Mouse (Mus musculus) thymus, adult 2 months (tissue): ENCODE measurements around the gene Armc9. TPM values are rescaled to one million over a fixed set of nuclear protein-coding genes. Genes with fewer than 3 reads are reported as not detected.

Experiments used
- DNase-seq: peaks from one replicate; pipeline ENCODE4 v3.0.0; 2021
- H3K27ac ChIP-seq: fragments of 200-500 bp; 2 replicates; pipeline ENCODE4 v1.5.1; 2012; ENCODE audit warnings: low read length, control low read depth; ENCODE audit not compliant: control insufficient read depth, insufficient read depth
- H3K27me3 ChIP-seq: fragments of 200-500 bp; 2 replicates; pipeline ENCODE4 v1.6.1; 2012; ENCODE audit warnings: mild to moderate bottlenecking, low read length, moderate library complexity, mixed read lengths; ENCODE audit not compliant: control insufficient read depth, insufficient read depth
- H3K36me3 ChIP-seq: fragments of 200-500 bp; 2 replicates; pipeline ENCODE4 v1.6.1; 2012; ENCODE audit warnings: mild to moderate bottlenecking, low read length, moderate library complexity; ENCODE audit not compliant: control insufficient read depth, insufficient read depth
- H3K4me1 ChIP-seq: fragments of 200-500 bp; replicated peaks from 2 replicates; pipeline ENCODE4 v1.6.1; 2012; ENCODE audit warnings: low read length; ENCODE audit not compliant: control insufficient read depth, insufficient read depth
- H3K4me3 ChIP-seq: fragments of 200-500 bp; 2 replicates; pipeline ENCODE4 v1.5.1; 2012; ENCODE audit warnings: mild to moderate bottlenecking, low read length, control low read depth, moderate library complexity; ENCODE audit not compliant: control insufficient read depth, insufficient read depth
- CTCF ChIP-seq: fragments of 200-500 bp; IDR thresholded peaks from 2 replicates; pipeline ENCODE4 v1.5.1; 2012; ENCODE audit warnings: mild to moderate bottlenecking, control low read depth, low read length, moderate library complexity, borderline replicate concordance; ENCODE audit not compliant: control insufficient read depth, poor library complexity, insufficient read depth; ENCODE audit errors: extremely low read depth
- POLR2A ChIP-seq: fragments of 200-500 bp; IDR thresholded peaks from 2 replicates; pipeline ENCODE4 v1.6.1; 2012; ENCODE audit warnings: mild to moderate bottlenecking, low read length, control low read depth, moderate library complexity; ENCODE audit not compliant: control insufficient read depth, poor library complexity, insufficient read depth; ENCODE audit errors: extremely low read depth
- WGBS: fragments of 180-500 bp; shearing (Covaris S2); methylation state at CpG from one replicate; pipeline ENCODE4 v1.1.7; 2018; 5-methylcytosine and 5-hydroxymethylcytosine counted together
- polyA plus RNA-seq: library from polyadenylated mRNA; depleted of rRNA; stranded (reverse); fragments of >200 nt; gene quantifications from 2 replicates; pipeline ENCODE4 v1.2.3, GENCODE M21; 2012

Armc9 gene
- polyA plus RNA-seq, 1 experiment: 5.8 TPM

DNA sequence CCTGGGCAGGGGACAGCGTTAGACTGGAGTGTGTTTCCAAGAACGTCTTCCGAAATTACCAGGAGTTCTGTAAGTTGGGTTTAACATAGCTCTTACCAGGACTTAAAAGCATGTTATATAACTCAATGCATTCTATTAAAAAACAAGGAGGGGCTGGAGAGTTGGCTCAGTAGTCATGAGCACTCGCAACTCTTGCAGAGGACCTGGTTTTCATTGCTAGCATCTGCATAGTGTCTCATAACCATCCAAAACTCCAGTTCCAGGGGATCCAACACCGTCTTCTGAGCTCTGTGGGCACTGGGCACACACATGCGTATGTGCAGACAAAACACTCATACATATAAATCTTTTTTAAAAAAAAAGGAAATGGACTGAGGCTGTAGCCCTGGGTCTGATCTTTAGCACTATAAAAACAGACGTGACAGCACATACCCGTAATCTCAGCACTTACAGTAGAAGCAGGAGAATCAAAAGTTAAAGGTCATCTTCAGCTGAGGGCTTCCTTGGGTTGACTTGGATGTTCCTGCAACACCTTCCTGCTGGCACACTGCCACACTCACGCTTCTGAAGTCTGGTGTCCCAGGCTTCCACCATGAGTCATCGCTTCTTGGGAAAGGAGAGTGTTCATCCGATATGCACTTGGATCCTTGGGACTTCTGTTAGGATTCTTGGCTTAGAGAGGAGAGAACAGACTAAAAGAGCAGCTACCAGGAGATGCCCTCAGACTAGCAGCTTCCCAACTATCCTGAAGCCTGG, 127.4 kb downstream of the Armc9 start:
- no peaks in the 10 kb centered on the region for H3K36me3 ChIP-seq
- H3K27ac ChIP-seq: no peak overlapping the region
- H3K4me1 ChIP-seq: no peaks in the 10 kb centered on the region
- TF ChIP-seq POLR2A (no peak), CTCF (no peak)
- no peak for DNase-seq
- no peaks in the 10 kb centered on the region for H3K27me3 ChIP-seq
- WGBS: 95% methylated on average over 11 of the region's 11 CpGs
- no peak overlapping the region for H3K4me3 ChIP-seq

DNA sequence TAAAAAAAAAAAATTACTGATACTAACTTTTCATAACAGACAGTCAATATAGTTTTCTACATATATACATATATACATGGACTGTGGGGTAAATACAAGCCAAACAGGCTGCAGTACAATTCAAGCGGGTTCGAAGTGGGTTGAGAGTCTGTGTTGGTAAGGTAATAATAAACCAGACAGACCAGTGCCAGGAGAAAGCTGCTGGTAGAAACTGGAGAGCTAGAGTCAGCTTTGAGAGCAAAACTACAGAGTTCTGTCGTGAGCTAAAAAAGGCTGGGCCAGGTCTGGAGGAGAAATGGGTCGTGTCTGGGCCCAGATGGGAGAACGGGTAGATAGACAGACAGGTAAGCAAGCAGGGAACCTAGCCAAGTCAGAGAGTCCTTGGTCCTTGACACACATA, 129.5 kb downstream of the Armc9 start:
- Histone ChIP-seq H3K36me3 (no peaks in the 10 kb centered on the region), H3K27me3 (no peaks in the 10 kb centered on the region), H3K4me3 (no peak overlapping the region), H3K27ac (no peak overlapping the region), H3K4me1 (no peaks in the 10 kb centered on the region)
- no peak for DNase-seq
- TF ChIP-seq CTCF (no peak), POLR2A (no peak)
- 97% methylated on average over 5 of the region's 5 CpGs for WGBS

DNA sequence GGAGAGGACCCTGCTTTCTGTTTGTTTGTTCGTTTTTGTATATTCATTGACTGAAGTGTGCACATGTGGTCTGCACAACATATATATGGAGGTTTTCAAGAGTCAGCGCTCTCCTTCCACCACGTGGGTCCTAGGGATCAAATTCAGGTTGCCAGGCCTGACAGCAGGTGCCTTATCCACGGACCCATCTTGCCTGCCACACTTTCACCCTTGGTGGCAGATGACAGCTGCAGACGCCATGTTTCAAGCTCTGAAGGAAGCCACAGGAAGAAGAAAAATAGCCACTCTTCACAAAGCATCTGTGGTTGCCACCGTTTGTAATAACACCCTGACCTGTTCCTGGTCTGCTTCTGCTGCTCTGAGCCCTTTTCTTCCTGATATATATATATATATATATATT, 130.7 kb downstream of the Armc9 start:
- H3K36me3 ChIP-seq: no peaks in the 10 kb centered on the region
- no peak for DNase-seq
- WGBS: 42% methylated on average over 6 of the region's 6 CpGs
- no peak overlapping the region for H3K4me3 ChIP-seq
- TF ChIP-seq POLR2A: no peak
- no peak for TF ChIP-seq CTCF
- no peaks in the 10 kb centered on the region for H3K27me3 ChIP-seq
- H3K4me1 ChIP-seq: no peaks in the 10 kb centered on the region
- H3K27ac ChIP-seq: no peak overlapping the region

DNA sequence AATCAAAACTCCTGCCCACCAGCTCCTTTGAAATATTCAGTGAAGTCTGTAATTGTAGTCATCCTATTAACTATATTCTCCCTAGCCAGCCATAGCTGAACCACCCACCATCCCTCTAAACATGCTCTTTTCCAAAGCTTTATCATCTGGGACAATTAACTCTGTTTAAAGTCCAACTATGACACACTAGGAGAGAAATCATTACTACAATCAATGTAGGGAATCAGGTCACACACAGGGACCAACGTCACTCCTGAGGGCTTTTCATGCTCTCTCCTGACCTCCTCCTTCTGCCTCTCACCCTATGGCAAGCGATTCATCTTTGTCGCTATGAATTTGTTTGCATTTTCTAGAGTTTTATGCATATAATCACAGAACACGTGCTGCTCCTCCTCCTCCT, 132.9 kb downstream of the Armc9 start:
- H3K27ac ChIP-seq: no peak overlapping the region
- WGBS: 97% methylated on average over 4 of the region's 4 CpGs

DNA sequence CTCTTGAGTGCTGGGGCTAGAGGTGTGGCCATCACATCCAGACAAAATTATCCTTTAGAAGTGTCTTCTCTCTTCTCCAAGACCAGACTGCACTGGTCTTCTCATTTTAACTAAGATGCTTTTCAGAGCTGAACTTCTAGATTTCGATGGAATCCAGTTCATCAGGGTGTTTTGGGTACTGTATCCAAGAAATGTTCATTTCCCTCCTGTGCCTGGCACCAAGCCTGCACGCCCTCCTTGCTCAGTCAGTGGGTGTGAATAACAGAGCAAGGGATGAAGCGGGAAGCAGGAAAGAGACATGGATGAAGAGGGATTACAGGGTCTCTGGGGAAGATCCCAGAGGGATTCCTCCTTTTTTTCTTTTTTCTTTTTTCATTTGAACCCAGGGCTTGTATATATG, 135.9 kb downstream of the Armc9 start:
- H3K27ac ChIP-seq: no peak overlapping the region
- H3K4me1 ChIP-seq: no peaks in the 10 kb centered on the region
- no peaks in the 10 kb centered on the region for H3K27me3 ChIP-seq
- DNase-seq: no peak
- 85% methylated on average over 3 of the region's 3 CpGs for WGBS
- no peak overlapping the region for H3K4me3 ChIP-seq
- no peaks in the 10 kb centered on the region for H3K36me3 ChIP-seq
- TF ChIP-seq CTCF (no peak), POLR2A (no peak)

More for the DNA sequence above, 132.9 kb downstream of the Armc9 start:
- no peak for TF ChIP-seq POLR2A
- no peak for TF ChIP-seq CTCF
- no peaks in the 10 kb centered on the region for H3K4me1 ChIP-seq
- H3K27me3 ChIP-seq: no peaks in the 10 kb centered on the region
- no peak overlapping the region for H3K4me3 ChIP-seq
- H3K36me3 ChIP-seq: no peaks in the 10 kb centered on the region
- no peak for DNase-seq

DNA sequence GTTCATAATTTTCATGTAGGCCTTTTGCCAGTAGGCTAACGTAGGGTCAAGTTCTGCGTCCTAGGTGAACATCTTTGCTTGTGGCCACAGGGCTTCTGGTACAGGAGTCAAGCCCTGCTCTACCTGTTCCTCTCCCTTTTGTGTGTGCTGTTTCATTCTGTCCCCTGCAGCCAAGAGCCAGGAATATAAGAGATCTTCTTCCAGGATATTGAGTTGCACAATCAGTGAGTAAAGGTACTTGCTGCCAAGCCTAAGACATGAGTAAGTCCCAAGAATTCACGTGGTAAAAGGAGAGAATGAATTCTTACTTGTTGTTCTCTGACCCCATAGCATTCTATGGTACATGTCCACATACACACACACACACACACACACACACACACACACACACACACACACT, 138.5 kb downstream of the Armc9 start:
- Histone ChIP-seq H3K4me1 (no peaks in the 10 kb centered on the region), H3K4me3 (no peak overlapping the region), H3K27ac (no peak overlapping the region), H3K27me3 (no peaks in the 10 kb centered on the region), H3K36me3 (no peaks in the 10 kb centered on the region)
- 90% methylated on average over 3 of the region's 3 CpGs for WGBS
- TF ChIP-seq CTCF (no peak), POLR2A (no peak)
- DNase-seq: no peak

DNA sequence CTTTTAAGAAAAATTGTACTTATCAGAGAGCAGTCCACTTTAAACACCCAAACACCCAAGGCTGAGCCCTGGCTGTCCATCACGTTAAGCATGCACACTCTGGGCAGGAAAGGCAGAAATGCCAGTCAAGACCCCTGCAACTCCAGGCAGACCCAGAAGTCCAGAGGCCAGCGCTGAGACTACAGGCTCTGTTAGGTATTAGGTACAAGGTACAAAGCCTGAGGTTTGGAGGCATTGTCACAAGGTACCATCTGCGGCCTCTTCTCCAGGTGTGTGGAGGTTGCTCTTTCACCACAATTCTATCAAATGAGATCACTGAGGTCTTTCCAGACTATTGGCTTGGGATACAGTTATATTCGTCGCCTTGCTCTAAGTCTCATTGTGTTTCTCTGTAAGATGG, 139.3 kb downstream of the Armc9 start:
- no peaks in the 10 kb centered on the region for H3K36me3 ChIP-seq
- no peak for DNase-seq
- no peaks in the 10 kb centered on the region for H3K27me3 ChIP-seq
- TF ChIP-seq CTCF (no peak), POLR2A (no peak)
- no peak overlapping the region for H3K27ac ChIP-seq
- no peaks in the 10 kb centered on the region for H3K4me1 ChIP-seq
- no peak overlapping the region for H3K4me3 ChIP-seq
- 97% methylated on average over 5 of the region's 5 CpGs for WGBS
